Mouse (Mus musculus) cortical plate, adult 2 months (tissue): ENCODE results near the gene Notum. TPM values are rescaled to one million over a fixed set of nuclear protein-coding genes. Genes with fewer than 3 reads are reported as not detected.

Experiments
- H3K27ac ChIP-seq: fragments of 200-500 bp; 2 replicates; pipeline ENCODE4 v1.5.1; 2012; ENCODE audit warnings: low read length, control low read depth, inconsistent platforms; ENCODE audit not compliant: insufficient read depth
- H3K4me1 ChIP-seq: fragments of 200-500 bp; 2 replicates; pipeline ENCODE4 v1.6.1; 2011; ENCODE audit warnings: low read length; ENCODE audit not compliant: control insufficient read depth, insufficient read depth
- H3K4me3 ChIP-seq: fragments of 200-500 bp; 2 replicates; pipeline ENCODE4 v1.5.1; 2011; ENCODE audit warnings: mild to moderate bottlenecking, low read length, control low read depth; ENCODE audit not compliant: insufficient read depth
- CTCF ChIP-seq: fragments of 200-500 bp; IDR thresholded peaks from 2 replicates; pipeline ENCODE4 v1.5.1; 2011; ENCODE audit warnings: mild to moderate bottlenecking, control low read depth, low read length; ENCODE audit not compliant: insufficient read depth; ENCODE audit errors: extremely low read depth
- POLR2A ChIP-seq: fragments of 200-500 bp; IDR thresholded peaks from 2 replicates; pipeline ENCODE4 v1.6.1; 2011; ENCODE audit warnings: mild to moderate bottlenecking, low read length, control low read depth; ENCODE audit not compliant: insufficient read depth; ENCODE audit errors: extremely low read depth
- polyA plus RNA-seq: library from polyadenylated mRNA; depleted of rRNA; stranded (reverse); fragments of >200 nt; gene quantifications from 2 replicates; pipeline ENCODE4 v1.2.3, GENCODE M21; 2012

Gene Notum
- polyA plus RNA-seq, 1 experiment = 6.8 TPM

DNA sequence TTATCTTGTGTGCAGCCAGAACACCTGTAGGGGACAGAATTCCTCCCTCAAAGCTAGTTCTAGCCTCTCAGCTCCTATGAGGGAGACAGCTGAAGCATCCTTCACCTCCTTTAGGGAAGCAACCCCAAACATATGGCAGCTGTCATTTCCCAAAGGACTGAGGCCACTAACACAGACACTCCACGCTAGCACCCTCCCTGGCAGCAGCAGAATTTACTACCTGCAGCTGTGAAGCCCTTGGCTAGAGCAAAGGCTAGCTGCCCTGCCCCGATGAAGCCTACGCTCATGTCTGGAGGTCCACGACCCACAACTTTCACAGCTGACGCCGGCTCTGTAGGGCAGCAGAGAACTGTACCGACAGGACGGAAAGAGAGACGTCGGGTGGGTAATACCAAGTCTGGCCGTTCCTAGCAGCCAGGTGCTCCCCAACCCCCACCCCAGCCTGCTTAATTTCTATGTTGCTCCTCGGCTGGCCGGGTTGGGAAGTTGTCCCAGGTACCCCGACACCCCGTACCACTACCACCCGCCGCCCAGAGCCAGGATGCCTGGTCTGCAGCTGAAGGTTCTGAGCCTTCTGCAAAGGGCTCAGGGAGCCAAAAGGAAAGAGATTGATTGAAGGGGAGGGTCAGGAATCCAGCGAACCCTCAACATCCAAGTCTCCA is 17.9 kb downstream of the Notum start:
- TF ChIP-seq CTCF (no peak), POLR2A (no peak)
- no peak overlapping the region for H3K27ac ChIP-seq
- H3K4me1 ChIP-seq = no peaks in the 10 kb centered on the region
- H3K4me3 ChIP-seq = peak overlapping the region; percentile 34

DNA sequence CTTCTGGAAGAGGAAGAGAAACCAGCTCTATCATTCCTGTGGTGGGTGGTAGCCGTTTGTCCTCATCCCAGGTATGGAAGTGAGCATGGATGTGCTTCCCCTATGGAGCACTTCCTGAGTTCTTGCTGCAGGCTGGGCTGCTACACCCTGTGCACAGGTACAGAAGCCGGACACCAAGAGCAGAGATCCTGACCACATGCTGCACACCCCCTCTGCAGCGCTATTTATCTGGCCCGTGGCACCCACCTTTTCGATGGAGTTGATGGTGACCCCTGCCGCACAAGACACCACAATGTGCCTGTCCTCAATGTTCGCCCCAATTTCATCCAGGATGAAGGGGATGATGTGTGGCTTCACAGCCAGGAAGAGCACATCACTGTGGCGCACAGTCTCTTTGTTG is 19.1 kb downstream of the Notum start:
- TF ChIP-seq POLR2A (no peak), CTCF (no peak)
- Histone ChIP-seq H3K4me3 (no peak overlapping the region), H3K4me1 (no peaks in the 10 kb centered on the region), H3K27ac (no peak overlapping the region)

DNA sequence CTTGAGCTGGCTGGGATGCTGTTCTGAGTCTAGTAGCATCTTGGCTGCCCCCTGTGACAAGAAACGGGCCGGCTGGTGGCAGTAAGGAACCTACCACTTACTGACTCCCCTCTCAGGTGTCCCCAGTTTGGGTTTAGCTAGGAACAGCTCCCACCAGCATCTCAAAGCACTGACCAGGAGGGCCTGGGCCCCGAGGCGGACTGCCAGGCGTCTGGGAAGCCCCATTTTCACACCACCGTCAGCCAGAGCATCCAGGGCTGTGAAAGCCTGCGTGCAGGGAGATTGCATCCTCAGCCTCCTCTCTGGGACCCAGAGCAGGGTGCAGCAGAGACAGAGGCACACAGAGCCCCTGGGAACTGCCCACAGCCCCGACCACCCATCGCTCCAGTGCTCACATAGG is 19.7 kb downstream of the Notum start:
- no peak for TF ChIP-seq POLR2A
- TF ChIP-seq CTCF = no peak
- H3K4me3 ChIP-seq = no peak overlapping the region

GRCm38 (mm10) chr11:120634810-120635209 is 26.2 kb downstream of the Notum start:
- Histone ChIP-seq H3K27ac (no peak overlapping the region), H3K4me3 (no peak overlapping the region), H3K4me1 (peaks cover 13% of the 10 kb centered on the region)
- TF ChIP-seq POLR2A (no peak), CTCF (no peak)

More for the DNA sequence above, 19.7 kb downstream of the Notum start:
- no peak overlapping the region for H3K27ac ChIP-seq
- H3K4me1 ChIP-seq = no peaks in the 10 kb centered on the region

GRCm38 (mm10) chr11:120633520-120634343 is 27.2 kb downstream of the Notum start, which contains the start of gene Mafg:
Gene Mafg, minus strand, starts transcription at chr11:120633600.
- no peak for TF ChIP-seq CTCF
- TF ChIP-seq POLR2A = peak; percentile 54; the same call in 1 of the 2 replicates
- Histone ChIP-seq H3K4me3 (peak within 1 kb of the TSS; percentile 67), H3K4me1 (peaks cover 13% of the 10 kb centered on the region), H3K27ac (peak within 1 kb of the TSS; percentile 76)

- Histone ChIP-seq H3K4me1 (peaks cover 13% of the 10 kb centered on the region), H3K27ac (peak overlapping the region; percentile 76), H3K4me3 (peak overlapping the region; percentile 67)
- TF ChIP-seq CTCF (no peak), POLR2A (no peak)
Measured at GRCm38 (mm10) chr11:120632559-120633519, 28.1 kb downstream of the Notum start.

- H3K4me1 ChIP-seq = peaks cover 13% of the 10 kb centered on the region
- TF ChIP-seq POLR2A (no peak), CTCF (no peak)
- no peak overlapping the region for H3K27ac ChIP-seq
- H3K4me3 ChIP-seq = peak overlapping the region; percentile 67
Measured at GRCm38 (mm10) chr11:120631726-120632448, 29.1 kb downstream of the Notum start.

GRCm38 (mm10) chr11:120630881-120631725 is 29.9 kb downstream of the Notum start:
- Histone ChIP-seq H3K4me1 (peaks cover 13% of the 10 kb centered on the region), H3K4me3 (peak overlapping the region; percentile 67; the same call in 1 of the 2 replicates), H3K27ac (peak overlapping the region; percentile 88)
- TF ChIP-seq CTCF = no peak
- no peak for TF ChIP-seq POLR2A
